Mouse (Mus musculus): ENCODE measurements around the gene Metap1. TPM values are rescaled to one million over a fixed set of nuclear protein-coding genes. Genes with fewer than 3 reads are reported as not detected.

Gene Metap1
- 44.2 and 46.3 TPM in 2 replicates for polyA plus RNA-seq (2015; fragmentation: Nextera tagmentation; extraction: Ambion mirVana)

DNA sequence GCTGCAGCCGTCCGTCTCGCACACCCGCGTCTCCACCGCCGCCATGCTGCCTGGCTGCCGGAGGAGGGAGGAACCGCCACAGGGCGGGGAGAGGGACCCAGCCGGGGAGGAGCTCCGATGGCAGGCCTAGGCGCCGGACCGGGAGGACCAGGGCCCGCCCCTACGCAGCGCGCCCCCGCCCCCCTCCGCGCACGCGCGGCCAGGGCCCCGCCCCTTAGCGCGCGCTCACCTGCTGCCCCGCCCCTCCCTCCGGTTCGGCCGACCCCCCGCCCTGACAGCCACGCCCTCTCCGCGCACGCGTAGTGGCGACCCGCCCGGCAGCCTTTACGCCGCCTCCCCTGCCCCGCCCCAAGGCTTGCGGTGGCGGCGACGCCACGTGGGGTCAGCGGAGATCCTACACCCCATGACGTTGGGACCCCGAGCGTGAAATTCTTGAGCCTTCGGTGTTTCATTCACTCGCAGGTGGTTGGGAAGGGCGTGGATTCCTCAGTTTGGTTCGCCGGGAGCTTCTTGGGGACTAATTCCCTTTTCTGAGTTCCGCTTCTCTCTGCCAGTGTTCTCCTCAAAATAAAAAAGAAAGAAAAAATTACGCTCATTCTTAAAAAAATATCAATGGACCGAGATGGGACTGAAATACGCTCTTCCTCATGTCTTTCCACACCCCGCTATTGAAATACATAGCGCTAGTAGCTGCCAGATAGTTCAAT lies at the start of gene Metap1:
Gene Metap1, minus strand, starts transcription at position 189 of the 707 bp plus-strand sequence.
- Histone ChIP-seq H3K9ac (peak within 1 kb of the TSS; percentile 84), H3K4me2 (peak within 1 kb of the TSS; percentile 65), H3K27me3 (no peaks in the 10 kb centered on the region), H3K27ac (peak within 1 kb of the TSS; percentile 72), H3K36me3 (peaks cover 12% of the 10 kb centered on the region; the same call in 1 of the 2 replicates), H3K9me3 (no peaks in the 10 kb centered on the region), H3K4me1 (peaks cover 14% of the 10 kb centered on the region), H3K4me3 (peak within 1 kb of the TSS; percentile 88)
- under 1% methylated on average over 44 of the region's 65 CpGs for WGBS
- ATAC-seq (ENCODE audit: borderline replicate concordance, extremely low read depth, low FRiP score, low TSS enrichment): peak; percentile 99

GRCm38 (mm10) chr3:138536031-138536430 lies 46.7 kb upstream of the Metap1 start:
- H3K9ac ChIP-seq: no peak overlapping the region
- peaks cover 4% of the 10 kb centered on the region; the same call in 1 of the 2 replicates for H3K36me3 ChIP-seq
- no peak overlapping the region for H3K27ac ChIP-seq
- ATAC-seq (ENCODE audit: borderline replicate concordance, extremely low read depth, low FRiP score, low TSS enrichment): no peak
- no peaks in the 10 kb centered on the region for H3K27me3 ChIP-seq
- H3K4me2 ChIP-seq: no peak overlapping the region
- H3K4me3 ChIP-seq: no peak overlapping the region
- WGBS: 92% methylated on average over 2 of the region's 2 CpGs
- H3K9me3 ChIP-seq: no peaks in the 10 kb centered on the region
- H3K4me1 ChIP-seq: peaks cover 14% of the 10 kb centered on the region

DNA sequence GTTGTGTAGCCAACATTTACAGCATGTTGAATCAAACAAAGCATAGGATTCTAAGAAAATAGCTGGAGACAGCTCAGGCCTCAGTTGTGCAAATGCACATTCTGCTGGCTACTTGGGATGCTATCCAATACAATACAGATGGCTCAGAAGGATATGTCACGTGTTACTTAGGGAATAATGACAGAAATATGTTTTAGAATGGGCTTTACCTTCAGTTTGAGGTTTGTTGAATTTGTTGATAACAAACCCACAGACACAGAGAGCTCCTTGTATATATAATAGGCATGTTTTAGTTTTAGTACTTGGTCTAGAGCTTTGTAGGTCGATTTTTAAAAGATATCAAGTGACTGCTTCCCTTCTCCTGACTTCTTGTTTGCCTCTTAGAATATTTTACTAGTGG lies 43.4 kb upstream of the Metap1 start:
- no peak overlapping the region for H3K9ac ChIP-seq
- H3K27me3 ChIP-seq: no peaks in the 10 kb centered on the region
- no peak overlapping the region for H3K27ac ChIP-seq
- H3K9me3 ChIP-seq: no peaks in the 10 kb centered on the region
- peaks cover 38% of the 10 kb centered on the region for H3K4me1 ChIP-seq
- no peak for ATAC-seq (ENCODE audit: borderline replicate concordance, extremely low read depth, low FRiP score, low TSS enrichment)
- WGBS: 43% methylated on average over 2 of the region's 2 CpGs
- no peak overlapping the region for H3K4me2 ChIP-seq
- peaks cover 4% of the 10 kb centered on the region; the same call in 1 of the 2 replicates for H3K36me3 ChIP-seq
- no peak overlapping the region for H3K4me3 ChIP-seq

- Histone ChIP-seq H3K4me2 (no peak overlapping the region), H3K27me3 (no peaks in the 10 kb centered on the region), H3K36me3 (peaks cover 4% of the 10 kb centered on the region; the same call in 1 of the 2 replicates), H3K9me3 (no peaks in the 10 kb centered on the region), H3K4me1 (peaks cover 38% of the 10 kb centered on the region), H3K27ac (no peak overlapping the region), H3K4me3 (no peak overlapping the region), H3K9ac (no peak overlapping the region)
- WGBS: 45% methylated on average over 12 of the region's 12 CpGs
- no peak for ATAC-seq (ENCODE audit: borderline replicate concordance, extremely low read depth, low FRiP score, low TSS enrichment)
Measured at GRCm38 (mm10) chr3:138531479-138532181, 42.3 kb upstream of the Metap1 start.

DNA sequence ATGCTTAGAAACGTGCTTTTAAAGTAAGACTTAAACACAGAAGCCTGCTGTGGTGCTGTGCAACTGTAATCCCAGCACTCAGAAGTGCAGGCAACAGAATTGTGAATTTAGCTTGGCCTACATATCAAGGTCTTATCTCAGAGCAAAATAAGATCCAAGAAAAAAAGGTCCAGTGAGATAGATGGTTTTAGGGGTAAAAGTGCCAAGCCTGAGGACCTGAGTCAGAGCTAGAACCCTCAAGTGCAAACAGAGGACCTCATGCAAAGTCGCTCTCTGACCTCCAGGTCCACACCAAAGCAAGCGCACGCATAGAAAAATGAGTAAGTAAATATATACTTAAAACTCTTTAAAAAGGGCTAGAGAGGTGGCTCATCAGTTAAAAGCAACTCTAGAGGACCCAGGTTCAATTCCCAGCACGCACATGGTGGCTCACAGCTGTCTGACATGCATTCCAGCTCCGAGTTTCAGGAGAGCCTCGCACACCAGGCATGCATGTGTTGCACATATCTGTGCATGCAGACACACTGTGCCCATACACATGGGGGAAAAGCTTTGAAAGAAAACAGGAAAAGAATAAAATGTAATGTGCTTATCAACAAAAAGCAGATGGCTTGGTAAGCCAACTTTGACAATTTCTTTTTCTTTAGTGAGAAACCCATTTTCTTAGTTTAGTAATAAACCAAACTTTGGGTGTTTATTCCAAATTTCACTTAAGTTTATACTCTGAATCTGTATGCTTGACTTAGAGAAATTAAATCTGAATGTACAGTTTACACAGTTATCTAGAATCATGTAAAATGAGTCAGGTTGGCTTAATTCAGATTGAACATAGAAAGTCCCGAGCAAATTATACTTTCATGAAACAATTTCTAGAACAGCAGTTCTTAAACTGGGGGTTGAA lies 41.5 kb upstream of the Metap1 start:
- no peak overlapping the region for H3K9ac ChIP-seq
- 58% methylated on average over 8 of the region's 8 CpGs for WGBS
- H3K27me3 ChIP-seq: no peaks in the 10 kb centered on the region
- H3K27ac ChIP-seq: no peak overlapping the region
- peaks cover 2% of the 10 kb centered on the region; the same call in 1 of the 2 replicates for H3K36me3 ChIP-seq
- H3K4me3 ChIP-seq: no peak overlapping the region
- no peaks in the 10 kb centered on the region for H3K9me3 ChIP-seq
- H3K4me2 ChIP-seq: no peak overlapping the region
- peaks cover 42% of the 10 kb centered on the region for H3K4me1 ChIP-seq
- no peak for ATAC-seq (ENCODE audit: borderline replicate concordance, extremely low read depth, low FRiP score, low TSS enrichment)

GRCm38 (mm10) chr3:138528265-138528664 lies 39.0 kb upstream of the Metap1 start:
- WGBS: under 1% methylated on average over 16 of the region's 16 CpGs
- no peak for ATAC-seq (ENCODE audit: borderline replicate concordance, extremely low read depth, low FRiP score, low TSS enrichment)

GRCm38 (mm10) chr3:138527667-138528231 lies 38.4 kb upstream of the Metap1 start:
- Histone ChIP-seq H3K4me3 (peak overlapping the region; percentile 100), H3K9ac (peak overlapping the region; percentile 96), H3K27ac (peak overlapping the region; percentile 93), H3K27me3 (no peaks in the 10 kb centered on the region), H3K36me3 (no peaks in the 10 kb centered on the region), H3K4me1 (peaks cover 46% of the 10 kb centered on the region), H3K4me2 (peak overlapping the region; percentile 74), H3K9me3 (no peaks in the 10 kb centered on the region)
- WGBS: under 1% methylated on average over 48 of the region's 64 CpGs
- ATAC-seq (ENCODE audit: borderline replicate concordance, extremely low read depth, low FRiP score, low TSS enrichment): peak; percentile 71

More at GRCm38 (mm10) chr3:138528265-138528664, 39.0 kb upstream of the Metap1 start:
- Histone ChIP-seq H3K4me2 (peak overlapping the region; percentile 74), H3K4me1 (peaks cover 46% of the 10 kb centered on the region), H3K9me3 (no peaks in the 10 kb centered on the region), H3K27ac (no peak overlapping the region), H3K4me3 (peak overlapping the region; percentile 100), H3K27me3 (no peaks in the 10 kb centered on the region), H3K9ac (peak overlapping the region; percentile 96), H3K36me3 (no peaks in the 10 kb centered on the region)

GRCm38 (mm10) chr3:138526916-138527666 lies 37.8 kb upstream of the Metap1 start:
- Histone ChIP-seq H3K9ac (peak overlapping the region; percentile 96), H3K9me3 (no peaks in the 10 kb centered on the region), H3K27ac (peak overlapping the region; percentile 93), H3K4me3 (peak overlapping the region; percentile 100), H3K27me3 (no peaks in the 10 kb centered on the region), H3K4me2 (peak overlapping the region; percentile 78), H3K36me3 (no peaks in the 10 kb centered on the region), H3K4me1 (peaks cover 42% of the 10 kb centered on the region)
- WGBS: under 1% methylated on average over 73 of the region's 85 CpGs
- peak; percentile 92 for ATAC-seq (ENCODE audit: borderline replicate concordance, extremely low read depth, low FRiP score, low TSS enrichment)

- H3K36me3 ChIP-seq: no peaks in the 10 kb centered on the region
- peak; percentile 32; the same call in 1 of the 2 replicates for ATAC-seq (ENCODE audit: borderline replicate concordance, extremely low read depth, low FRiP score, low TSS enrichment)
- H3K9me3 ChIP-seq: no peaks in the 10 kb centered on the region
- H3K27ac ChIP-seq: peak within 1 kb of the TSS; percentile 93
- H3K9ac ChIP-seq: peak within 1 kb of the TSS; percentile 65
- H3K27me3 ChIP-seq: no peaks in the 10 kb centered on the region
- H3K4me1 ChIP-seq: peaks cover 35% of the 10 kb centered on the region
- peak within 1 kb of the TSS; percentile 78 for H3K4me2 ChIP-seq
- H3K4me3 ChIP-seq: peak within 1 kb of the TSS; percentile 100
- 4% methylated on average over 39 of the region's 39 CpGs for WGBS
Measured at GRCm38 (mm10) chr3:138526073-138526915, 37.0 kb upstream of the Metap1 start, which contains the start of gene Eif4e. Gene Eif4e (plus strand): TSS chr3:138526179.

- no peaks in the 10 kb centered on the region for H3K36me3 ChIP-seq
- no peak overlapping the region for H3K9ac ChIP-seq
- H3K4me1 ChIP-seq: peaks cover 29% of the 10 kb centered on the region
- WGBS: 60% methylated on average over 8 of the region's 8 CpGs
- no peak for ATAC-seq (ENCODE audit: borderline replicate concordance, extremely low read depth, low FRiP score, low TSS enrichment)
- no peaks in the 10 kb centered on the region for H3K27me3 ChIP-seq
- no peaks in the 10 kb centered on the region for H3K9me3 ChIP-seq
- no peak overlapping the region; the same call in 1 of the 2 replicates for H3K4me2 ChIP-seq
- H3K4me3 ChIP-seq: no peak overlapping the region
- H3K27ac ChIP-seq: peak overlapping the region; percentile 93; the same call in 1 of the 2 replicates
Measured at GRCm38 (mm10) chr3:138525494-138525893, 36.2 kb upstream of the Metap1 start.

Measured in lung, embryonic 15.5 days (tissue).